Mouse (Mus musculus) skeletal muscle tissue, adult 2 months (tissue): ENCODE results near the gene Gm11060.

Experiments used
- DNase-seq: peaks from one replicate; pipeline ENCODE4 v3.0.0-alpha.2; 2012; ENCODE audit warnings: low read depth, low spot score

The Gm11060 gene

DNA sequence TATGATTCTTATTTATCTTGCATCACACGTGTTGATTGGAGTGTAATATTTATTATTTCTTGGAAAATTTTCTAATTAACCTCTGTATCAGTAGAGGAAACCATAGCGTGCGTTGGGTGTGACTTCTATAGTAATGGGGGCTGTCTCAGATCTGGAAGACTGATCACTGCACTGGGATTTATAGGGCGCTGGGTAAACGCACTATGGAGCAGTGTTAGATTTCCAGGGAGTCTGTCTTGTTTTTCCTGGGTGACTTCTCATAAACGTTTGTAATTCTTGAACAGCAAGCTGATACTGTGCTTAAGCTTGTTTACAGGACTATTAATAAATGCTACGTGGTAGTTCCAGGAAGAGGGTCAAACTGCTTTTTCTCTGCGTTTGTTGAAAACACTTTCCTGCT is 25.9 kb downstream of the Gm11060 start:
- DNase-seq: no peak

DNA sequence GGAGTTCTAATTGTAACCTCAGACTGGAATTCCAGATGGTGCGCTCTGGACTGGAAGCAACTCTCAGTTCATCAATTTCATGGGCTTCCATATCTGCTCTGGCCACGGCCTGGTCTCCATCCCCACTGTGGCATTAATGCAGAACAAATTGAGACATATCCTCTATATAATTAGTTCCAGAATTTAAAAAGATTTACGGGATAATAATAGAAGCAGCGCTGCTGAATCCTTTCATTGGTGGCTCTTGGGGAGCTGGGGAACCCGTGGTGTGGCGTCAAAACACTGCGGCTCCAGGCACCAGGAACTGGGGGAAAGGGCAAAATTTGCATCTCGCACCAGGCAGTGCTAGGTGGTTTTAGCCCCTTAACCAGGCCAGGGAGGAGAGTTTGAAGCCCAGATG is 30.4 kb downstream of the Gm11060 start:
- DNase-seq: no peak

DNA sequence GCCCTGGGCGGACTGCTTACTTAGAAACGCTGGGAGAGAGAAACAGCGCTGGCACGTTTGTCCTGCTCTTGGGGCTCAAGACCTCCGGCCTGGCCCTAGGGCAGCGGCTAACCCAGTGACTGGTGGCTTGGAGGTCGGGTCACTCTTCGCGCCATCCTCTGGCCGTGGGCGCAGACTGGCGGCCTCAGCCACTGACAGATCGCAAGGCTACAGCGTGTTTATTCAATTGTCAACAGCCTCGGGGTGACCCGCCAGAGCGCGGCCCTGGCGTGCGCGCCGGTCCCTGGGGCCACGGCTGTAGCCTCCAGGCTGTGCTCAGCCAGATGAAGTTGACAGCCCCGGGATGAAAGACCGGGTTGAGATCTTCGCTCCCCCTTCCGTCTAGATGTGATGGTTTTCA is 31.1 kb downstream of the Gm11060 start:
- DNase-seq: no peak

DNA sequence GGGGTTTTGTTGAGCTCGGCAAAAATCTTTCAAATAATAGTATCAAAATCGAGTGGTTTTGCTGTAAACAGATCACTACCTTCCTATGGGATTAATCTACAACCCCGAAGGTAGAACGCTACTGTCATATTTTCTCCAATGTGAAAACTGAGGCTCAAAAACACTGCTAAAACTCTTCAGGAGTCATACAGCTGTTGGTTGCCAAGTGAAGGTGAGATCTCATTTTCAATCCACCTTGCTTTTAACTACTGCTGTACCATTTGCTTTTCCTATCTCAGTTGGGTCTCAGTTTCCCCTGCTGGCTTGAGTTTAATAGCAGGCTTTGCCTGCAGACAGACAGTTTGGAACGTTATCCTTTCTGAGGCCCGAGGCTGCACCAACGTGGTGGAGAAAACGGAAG is 31.6 kb downstream of the Gm11060 start:
- DNase-seq: no peak

DNA sequence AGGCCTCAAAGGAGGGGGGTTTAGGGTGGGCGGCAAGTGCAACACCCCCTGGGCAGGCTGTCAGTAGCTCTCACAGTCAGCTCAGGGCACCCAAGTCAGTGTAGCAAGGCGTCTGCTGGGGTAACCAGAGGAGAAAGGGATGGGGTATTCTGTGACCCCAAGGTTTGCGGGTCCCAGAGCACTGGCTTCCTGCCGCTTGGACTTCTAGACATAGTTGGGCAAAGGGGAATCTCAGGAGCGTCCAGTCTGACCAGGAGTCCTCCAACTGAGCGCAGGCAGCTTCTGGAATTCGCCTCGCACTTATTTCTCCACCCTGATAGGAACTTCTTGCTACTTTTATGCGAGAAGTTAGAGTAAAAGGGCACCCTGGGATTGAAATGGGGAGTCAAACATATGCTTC is 32.1 kb downstream of the Gm11060 start:
- no peak for DNase-seq

DNA sequence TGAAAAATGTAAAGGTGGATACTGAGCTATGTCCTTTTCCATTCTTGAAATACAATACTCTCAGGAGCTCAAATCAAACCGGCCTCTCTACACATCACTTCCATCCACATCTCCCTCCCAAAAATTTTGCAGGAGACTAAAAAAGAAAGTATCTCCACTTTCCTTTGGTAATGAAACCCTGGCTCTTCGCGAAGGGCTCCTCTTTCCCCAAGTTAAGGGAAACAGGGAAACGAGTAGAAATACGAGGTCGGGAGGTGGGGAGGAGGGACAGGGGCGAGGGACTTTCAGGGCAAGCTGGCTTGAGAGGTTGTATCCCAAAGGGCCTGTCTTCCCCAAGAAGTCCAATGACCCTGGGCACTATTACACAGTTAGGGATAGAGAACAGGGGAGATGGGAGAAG is 32.6 kb downstream of the Gm11060 start:
- DNase-seq: no peak

DNA sequence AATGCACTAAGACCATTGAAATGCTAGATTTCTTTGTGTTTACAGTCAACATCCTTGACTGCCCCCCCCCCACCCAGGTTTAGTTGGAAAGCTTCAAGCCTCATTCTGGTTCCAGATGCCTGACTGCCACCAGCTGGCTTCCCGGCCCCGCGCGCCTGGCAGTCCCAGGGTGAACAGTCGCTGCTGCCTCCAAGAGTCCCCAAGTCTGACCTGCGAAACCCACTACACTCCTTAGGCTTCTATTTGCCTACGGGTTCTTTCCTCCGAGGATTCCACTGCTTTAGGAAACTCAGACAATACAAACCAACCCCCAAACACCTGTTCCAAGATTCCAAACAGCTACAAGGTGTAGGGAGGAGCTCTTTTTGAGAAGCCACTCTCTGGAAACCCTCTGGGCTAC is 33.4 kb downstream of the Gm11060 start:
- no peak for DNase-seq

DNA sequence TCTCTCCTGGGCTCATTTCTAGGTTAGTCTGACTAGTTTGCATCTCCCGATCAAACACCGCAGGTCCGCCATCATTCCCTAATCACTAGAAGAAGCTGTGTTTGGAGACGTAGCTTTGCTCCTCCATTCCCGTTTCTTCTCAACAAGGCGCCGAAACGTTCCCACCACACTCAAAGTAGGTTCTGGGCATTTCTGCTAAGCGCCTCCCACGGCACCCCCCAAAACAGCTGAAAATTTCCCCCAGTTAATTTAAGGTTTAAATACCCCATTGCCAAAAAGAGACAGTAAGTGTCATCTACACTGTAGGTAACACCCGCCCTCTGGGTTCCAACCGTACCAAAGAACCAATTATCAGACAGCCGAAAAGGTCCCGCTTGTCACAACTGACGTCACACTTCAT is 33.8 kb downstream of the Gm11060 start:
- DNase-seq: no peak

DNA sequence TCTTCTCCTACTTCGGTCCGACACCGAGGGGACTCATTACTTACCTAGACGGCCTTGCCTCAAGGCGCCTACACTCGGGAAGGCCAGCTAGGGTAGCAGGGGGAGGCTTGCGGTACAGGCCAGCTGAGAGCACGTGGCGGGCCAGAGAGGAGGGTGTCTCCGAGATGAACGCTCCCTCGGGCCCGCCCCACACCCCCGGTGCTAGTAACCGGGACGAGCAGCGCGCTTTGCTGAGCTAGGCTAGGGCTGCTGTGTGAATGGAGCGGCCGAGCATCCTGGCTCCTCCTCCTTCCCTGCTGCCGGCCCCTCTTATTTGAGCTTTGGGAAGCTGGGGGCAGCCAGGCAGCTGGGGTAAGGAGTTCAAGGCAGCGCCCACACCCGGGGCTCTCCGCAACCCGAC is 34.5 kb downstream of the Gm11060 start, which contains the start of gene Wt1:
Gene Wt1 (plus strand): TSS at position 251 of the 400 bp plus-strand sequence.
- DNase-seq: no peak

DNA sequence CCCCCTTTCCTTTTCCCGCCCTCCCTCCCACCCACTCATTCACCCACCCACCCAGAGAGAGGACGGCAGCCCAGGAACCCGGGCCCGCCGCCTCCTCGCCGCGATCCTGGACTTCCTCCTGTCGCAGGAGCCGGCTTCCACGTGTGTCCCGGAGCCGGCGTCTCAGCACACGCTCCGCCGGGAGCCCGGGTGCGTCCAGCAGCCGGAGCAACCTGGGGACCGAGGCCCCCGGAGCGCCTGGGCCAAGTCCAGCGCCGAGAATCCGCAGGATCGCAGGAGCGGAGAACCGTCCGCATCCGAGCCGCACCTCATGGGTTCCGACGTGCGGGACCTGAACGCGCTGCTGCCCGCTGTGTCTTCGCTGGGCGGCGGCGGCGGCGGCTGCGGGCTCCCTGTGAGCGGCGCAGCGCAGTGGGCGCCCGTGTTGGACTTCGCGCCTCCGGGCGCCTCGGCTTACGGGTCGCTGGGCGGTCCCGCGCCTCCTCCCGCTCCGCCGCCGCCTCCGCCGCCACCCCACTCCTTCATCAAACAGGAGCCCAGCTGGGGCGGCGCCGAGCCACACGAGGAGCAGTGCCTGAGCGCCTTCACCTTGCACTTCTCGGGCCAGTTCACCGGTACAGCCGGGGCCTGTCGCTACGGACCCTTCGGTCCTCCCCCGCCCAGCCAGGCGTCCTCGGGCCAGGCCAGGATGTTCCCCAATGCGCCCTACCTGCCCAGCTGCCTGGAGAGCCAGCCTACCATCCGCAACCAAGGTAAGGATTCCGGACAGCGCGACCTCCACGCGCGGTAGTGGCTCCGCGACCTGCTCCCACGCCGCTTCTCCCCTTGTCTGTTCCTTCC is 35.1 kb downstream of the Gm11060 start:
- no peak for DNase-seq

DNA sequence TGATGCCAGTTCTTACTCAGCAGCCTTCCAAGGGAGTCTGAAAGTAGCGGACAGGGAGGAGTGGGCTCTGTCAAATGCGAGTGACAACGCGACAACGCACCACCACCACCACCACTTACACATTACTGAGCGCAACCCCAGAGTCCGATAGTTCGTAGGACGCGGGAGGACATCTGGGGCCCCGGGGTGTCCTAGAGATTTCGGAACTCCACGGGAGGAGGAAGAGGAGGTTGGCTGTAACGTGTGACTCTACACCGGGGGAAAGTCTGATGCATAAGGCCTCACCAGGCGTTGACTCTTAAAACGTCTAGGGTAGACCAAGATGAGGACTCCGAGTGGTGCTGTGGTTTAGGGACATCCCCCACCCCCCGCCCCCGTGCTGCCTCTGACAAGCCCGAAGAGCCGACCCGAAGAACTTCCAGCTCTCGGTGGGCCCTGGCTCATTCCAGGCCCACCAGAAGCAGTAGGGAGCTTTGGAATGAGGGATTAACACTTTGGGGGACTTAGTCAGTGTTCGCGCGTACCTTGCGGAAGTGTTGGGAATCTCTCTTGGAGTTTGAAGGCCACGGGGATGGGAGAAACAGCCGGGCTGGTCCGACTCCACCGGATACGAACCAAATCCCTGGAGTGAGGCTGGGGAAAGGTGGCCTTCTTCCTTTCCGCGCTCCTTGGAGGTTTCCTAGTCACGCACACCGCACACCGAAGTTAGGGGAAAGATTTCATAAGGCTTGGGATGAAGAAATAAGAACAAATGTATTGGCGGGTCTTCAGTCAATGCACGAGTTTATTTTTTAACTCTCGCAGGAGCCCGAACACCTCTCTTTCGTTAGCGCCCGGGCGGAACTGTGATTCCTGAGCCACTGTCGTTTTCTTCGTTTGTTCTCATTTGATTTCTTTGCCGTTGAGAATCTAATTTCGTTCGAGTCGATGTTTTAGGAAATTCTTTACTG is 36.0 kb downstream of the Gm11060 start:
- no peak for DNase-seq

DNA sequence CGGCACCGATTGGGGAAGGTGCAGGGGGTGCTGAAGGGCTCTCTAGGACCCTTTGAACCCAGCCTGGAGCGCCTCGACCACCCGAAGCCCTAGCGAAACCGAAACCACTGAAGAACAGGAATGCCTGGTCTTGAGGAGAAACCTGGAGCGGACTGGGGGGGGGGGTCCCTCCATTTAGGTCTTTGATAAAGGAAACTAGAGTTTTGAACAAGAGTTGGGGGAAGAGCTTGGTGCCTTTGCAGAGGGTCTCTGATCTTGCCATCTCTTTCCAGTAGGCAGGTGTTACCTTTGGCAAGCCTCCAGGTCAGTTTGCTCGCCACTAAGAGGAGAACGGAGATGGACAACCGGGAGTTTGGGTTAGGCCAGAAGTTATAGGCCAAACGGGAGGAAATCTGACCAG is 36.7 kb downstream of the Gm11060 start:
- DNase-seq: no peak

DNA sequence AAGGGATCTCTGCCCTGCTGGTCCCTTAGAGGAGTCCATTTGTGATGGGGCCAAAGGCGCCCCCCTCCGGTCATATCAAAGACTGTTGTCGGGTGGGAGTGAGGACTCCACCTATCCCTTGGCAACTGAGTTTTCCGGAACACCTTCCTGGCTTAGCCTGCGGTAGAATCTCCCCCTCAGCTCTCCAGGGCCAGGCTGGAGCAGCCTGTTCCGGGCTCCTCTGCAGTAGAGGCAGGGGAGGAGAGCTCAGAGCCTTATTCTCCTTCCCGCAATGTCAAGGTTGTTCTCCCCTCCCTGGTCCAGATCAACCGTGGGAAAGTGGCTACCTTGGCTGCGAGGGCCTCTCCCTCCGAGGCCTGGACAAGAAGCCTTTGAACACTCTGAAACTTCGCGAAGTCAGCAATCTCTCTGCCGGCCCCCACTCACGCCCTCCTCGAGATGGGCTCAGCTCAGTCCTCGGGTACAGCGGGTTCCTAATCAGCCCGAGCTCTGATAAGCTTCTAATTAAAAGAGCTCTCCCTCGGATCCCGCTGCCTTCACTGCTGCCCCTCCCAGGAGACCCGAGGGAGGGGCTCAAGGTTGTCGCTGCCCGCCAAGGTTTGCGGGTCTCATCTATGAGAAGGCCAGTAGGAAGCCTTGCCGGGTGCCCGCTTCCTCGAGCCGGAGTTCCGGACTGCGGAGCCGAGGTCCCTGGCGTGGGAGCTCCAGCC is 38.7 kb downstream of the Gm11060 start:
- DNase-seq: no peak

DNA sequence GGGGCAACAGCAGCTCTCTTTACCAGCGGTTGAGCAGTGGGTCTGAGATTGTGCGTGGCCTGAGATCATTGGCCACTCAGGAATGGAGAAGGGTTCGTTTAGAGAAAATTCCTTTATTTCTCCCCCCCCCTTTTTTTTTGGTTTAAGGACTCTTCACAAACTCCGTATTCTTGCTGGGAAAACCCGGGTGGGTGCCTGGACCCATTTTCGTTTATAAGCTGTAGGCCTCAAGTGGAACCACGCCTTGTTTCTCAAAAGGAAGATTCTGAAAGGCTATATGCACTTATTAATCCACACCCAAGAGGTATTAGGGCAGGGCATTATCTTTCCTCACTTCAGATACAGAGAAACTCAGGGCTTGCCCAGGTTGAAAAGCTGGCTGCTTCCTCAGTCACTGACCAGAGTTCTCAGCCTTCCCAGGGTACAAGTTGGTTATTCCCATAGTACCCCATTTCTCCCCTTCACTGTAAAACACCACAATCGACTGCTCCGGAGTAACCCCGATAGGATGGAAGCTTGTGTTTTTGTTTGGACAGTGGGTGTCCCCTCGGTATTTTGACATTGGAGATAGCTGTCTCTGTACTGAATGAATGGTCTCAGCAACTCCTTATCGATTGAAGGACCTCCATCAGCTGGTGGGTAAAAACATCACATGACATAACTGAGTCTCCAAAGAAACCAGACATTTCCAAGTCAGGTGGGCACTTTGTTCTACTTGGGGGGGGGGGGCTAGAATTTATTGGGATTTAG is 39.4 kb downstream of the Gm11060 start:
- no peak for DNase-seq

DNA sequence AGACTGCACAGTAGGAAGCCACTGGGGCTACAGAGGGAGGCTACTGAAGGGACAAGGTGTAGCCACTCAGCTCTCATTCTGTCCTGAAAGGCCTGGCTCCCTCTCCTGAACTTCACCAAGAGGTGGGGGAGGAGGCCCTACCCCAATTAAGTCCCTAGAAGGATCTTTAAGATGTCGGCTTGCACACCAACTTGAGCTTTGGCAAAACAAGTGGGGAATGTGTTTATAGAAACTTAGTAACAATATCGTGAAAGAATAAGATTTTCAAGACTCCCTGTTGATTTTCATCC is 39.9 kb downstream of the Gm11060 start:
- DNase-seq: no peak

DNA sequence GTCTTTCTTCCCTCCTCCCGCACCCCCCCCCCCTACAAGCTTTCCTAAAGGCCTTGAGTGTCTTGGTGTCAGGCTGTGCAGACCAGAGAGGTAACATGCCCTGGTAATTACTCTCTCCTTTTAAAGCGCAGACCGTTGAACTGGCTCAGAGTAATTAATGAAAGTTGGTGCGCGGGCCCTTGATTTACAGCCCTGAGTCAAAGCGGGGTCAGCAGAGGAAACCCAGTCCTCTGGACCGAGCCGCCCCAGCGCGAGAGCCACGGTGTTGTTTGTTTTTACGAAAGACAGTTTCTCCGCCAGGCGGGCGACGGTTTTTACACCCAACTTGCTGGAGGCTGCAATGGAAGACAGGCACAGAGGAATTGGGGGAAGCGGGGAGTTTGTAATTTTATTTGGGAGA is 40.5 kb downstream of the Gm11060 start:
- DNase-seq: no peak

DNA sequence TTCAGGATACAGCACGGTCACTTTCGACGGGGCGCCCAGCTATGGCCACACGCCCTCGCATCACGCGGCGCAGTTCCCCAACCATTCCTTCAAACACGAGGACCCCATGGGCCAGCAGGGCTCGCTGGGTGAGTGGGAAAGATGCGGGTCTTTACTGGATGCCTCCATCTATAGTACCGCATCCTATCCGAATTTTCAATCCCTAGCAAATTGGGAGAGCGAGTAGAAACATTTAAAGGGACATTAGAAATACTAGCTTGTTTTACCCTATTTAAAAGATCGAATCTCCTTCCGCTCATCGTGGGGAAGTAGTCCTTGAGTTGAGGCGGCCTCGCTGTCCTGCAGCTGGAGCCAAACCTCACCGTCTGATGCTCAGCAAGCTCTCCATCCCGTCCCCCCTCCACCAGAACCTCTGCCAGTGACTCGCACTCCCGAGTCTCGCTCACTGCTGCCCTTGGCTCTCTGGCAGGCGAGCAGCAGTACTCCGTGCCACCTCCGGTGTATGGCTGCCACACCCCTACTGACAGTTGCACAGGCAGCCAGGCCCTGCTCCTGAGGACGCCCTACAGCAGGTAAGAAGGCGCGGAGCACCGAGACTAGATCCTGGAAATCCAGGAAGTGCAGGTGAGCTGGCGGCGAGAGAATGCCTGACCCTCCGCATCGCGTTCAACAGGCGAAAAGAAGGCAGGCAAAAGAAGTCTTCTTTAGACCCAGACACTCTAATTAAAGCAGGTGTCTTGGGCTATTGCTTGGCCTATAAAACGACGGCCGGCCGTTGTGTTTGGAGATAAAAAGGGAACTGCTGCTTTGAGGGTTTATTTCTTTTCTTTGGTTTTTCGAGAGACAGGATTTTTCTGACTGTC is 41.3 kb downstream of the Gm11060 start:
- DNase-seq: no peak

DNA sequence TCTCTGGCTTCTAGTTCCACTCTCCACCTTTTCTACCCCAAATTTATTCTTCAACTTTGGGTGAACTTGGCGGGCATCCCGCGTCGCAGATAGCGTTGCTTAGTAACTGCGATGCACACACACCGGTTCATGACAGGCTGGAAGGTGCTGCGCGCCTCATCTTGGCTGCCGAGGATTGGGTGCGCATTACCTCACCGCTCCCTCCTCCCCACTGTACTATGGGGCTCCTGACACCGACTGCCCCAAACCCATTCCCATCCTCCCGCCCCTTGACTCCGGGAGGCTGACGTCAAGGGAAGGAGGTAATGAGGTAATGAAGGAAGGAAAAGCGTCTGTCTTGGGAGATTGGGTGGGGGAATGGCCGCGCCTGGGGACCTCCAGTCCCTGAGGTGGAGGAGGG is 42.5 kb downstream of the Gm11060 start:
- no peak for DNase-seq

DNA sequence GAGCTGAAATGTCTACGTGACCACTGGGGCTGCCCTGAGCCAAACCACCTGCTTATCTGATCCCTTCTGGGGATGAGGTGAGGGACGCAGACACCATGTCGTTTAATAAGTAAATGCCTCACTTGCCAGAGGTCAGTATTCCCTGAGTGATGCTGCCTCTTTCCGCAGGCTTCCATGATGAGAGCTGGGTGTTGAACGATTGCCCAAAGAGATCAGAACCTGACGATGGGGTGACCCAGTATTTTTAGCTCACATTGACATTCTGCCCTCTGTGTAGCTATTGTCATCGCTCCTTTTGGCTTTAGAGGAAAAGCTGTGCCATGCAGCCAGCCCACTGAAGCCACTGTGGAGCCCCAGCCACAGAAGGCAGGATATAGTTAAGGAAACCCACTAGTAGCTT is 47.7 kb downstream of the Gm11060 start:
- DNase-seq: no peak

DNA sequence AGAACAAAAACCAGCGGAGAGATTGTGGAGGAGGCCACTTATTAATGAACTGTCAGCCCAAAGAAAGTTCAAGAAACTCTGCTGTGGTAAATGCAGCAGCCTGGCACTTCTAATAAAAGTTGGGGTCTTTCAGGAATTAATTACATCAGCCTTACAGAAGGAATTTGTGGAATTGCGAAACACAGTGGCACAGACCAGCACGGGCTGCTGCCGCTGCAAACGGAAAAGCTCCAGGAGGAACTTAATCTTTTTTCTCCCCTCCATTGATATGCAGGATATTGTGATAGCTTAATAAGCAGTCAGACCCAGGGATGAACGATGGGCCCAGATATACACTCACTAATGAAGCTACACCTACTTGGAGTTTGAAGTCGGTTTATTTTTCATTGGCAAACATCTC is 49.6 kb downstream of the Gm11060 start:
- DNase-seq: no peak
